In genomic region chr11:54145990-54146389, GRCm38 (mm10) we compare ENCODE assay signal across 13 mouse cellular contexts.
"Had no signal": no experiment of that assay in that cellular context is flagged by ENCODE, and none has a peak within 500 bp of the region (broad histone marks: within the 10 kb centered on the region; RNA-seq: fewer than 3 reads in every experiment).

No protein-coding gene starts in this region.

- H3K27ac ChIP-seq: limb, embryonic 15.5 days; liver, embryonic 12.5 days; midbrain, embryonic 13.5 days; neural tube, embryonic 15.5 days had no signal

- ATAC-seq: liver, embryonic 12.5 days; midbrain, embryonic 13.5 days had no signal

- DNase-seq: kidney, adult 18-20 months; kidney, postnatal 14 days; lung, embryonic 14.5 days; lung, postnatal 14 days; right cerebral cortex, adult 18-20 months; right cerebral cortex, postnatal 25 days; thymus, adult 18-20 months; thymus, postnatal 25 days had no signal

- H3K4me2 ChIP-seq: limb, embryonic 15.5 days; liver, embryonic 12.5 days; lung, embryonic 14.5 days; midbrain, embryonic 13.5 days; neural tube, embryonic 15.5 days had no signal

- H3K4me1 ChIP-seq: limb, embryonic 15.5 days; liver, embryonic 12.5 days; midbrain, embryonic 13.5 days; neural tube, embryonic 15.5 days had no signal

- H3K9ac ChIP-seq: limb, embryonic 15.5 days; liver, embryonic 12.5 days; lung, embryonic 14.5 days; midbrain, embryonic 13.5 days; neural tube, embryonic 15.5 days had no signal

- H3K36me3 ChIP-seq: limb, embryonic 15.5 days; liver, embryonic 12.5 days; midbrain, embryonic 13.5 days; neural tube, embryonic 15.5 days had no signal

- H3K27me3 ChIP-seq: limb, embryonic 15.5 days; midbrain, embryonic 13.5 days; neural tube, embryonic 15.5 days had no signal

- H3K9me3 ChIP-seq: limb, embryonic 15.5 days; liver, embryonic 12.5 days; midbrain, embryonic 13.5 days; neural tube, embryonic 15.5 days had no signal

- H3K4me3 ChIP-seq: limb, embryonic 15.5 days; liver, embryonic 12.5 days; midbrain, embryonic 13.5 days; myocyte; neural tube, embryonic 15.5 days had no signal
